Mouse (Mus musculus) effector memory CD4-positive, alpha-beta T cell, adult 7 months (primary cell): ENCODE data around the gene Zcchc24. TPM values are rescaled to one million over a fixed set of nuclear protein-coding genes. Genes with fewer than 3 reads are reported as not detected.

Experiments used
- polyA plus RNA-seq: library from polyadenylated mRNA; unstranded; fragments of 100-300 nt; shearing (Covaris generic); gene quantifications from one replicate; pipeline ENCODE4 v1.2.1, GENCODE M21; 2017

The Zcchc24 gene
- polyA plus RNA-seq, result 1.2 TPM

DNA sequence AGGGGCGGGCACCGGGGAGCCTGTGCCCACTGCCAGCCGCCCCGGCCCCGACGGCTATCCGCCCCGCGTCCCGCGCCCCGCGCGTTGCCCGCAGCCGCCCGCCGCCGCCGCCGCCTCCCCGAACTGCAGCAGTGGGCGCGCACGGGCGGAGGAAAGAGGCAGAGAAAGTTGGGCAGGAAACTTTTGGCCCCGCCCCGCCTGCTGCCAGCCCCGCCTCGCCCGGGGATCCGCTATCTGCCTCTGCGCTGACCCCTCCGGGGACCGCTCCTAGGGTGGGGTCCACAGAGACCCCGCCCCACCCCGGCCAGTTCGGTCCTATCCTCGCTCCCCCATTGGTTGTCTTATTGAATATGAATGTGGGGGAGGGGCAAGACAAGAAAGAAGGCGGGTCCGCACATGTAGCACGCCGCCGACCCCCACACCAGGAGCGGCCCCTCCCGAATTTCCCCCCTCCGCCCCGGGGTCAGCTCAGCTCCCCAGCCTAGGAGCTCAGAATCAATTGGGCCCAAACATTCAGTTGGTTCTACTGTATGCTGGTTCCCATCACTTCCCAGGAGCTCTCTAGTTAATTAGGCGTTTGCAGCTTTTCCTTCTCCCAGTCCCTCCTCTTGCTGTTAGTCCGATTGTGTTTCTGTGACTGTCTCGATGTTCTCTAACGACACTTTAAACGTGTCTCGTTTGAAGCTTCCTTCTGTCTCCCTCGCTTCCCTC is at the start of gene Zcchc24:
Zcchc24 (minus strand) TSS at position 125 of the 711 bp plus-strand sequence.

GRCm38 (mm10) chr14:25693888-25694568 is 74.8 kb downstream of the Zcchc24 start, which contains the start of gene Ppif:
Gene Ppif, plus strand, starts transcription at chr14:25694154.

Other genes starting within 250 kb of the Zcchc24 start
- gene Ppif, start 74.9 kb downstream of the Zcchc24 start, polyA plus RNA-seq, result 29.0 TPM
- gene Anxa11, start 73.1 kb upstream of the Zcchc24 start, polyA plus RNA-seq, result 37.9 TPM
- gene Plac9a, start 134.1 kb upstream of the Zcchc24 start, polyA plus RNA-seq, result not detected
- 0.43 TPM for gene Tmem254a, start 158.6 kb upstream of the Zcchc24 start, polyA plus RNA-seq
- 1.2 TPM for gene Cphx1, start 169.3 kb upstream of the Zcchc24 start, polyA plus RNA-seq
- 0.62 TPM for gene Duxbl1, start 209.5 kb upstream of the Zcchc24 start, polyA plus RNA-seq